Mouse (Mus musculus) forebrain, embryonic 14.5 days (tissue): ENCODE measurements around the gene Rab11b. TPM values are rescaled to one million over a fixed set of nuclear protein-coding genes. Genes with fewer than 3 reads are reported as not detected.
A peak's percentile ranks its signal among the peaks of the same experiment; 100 is the strongest.

Experiments
- ATAC-seq: fragments of 200-750 bp; cut with Nextera tagmentation; 2 replicates; pipeline ENCODE4 v1.8.0; 2017; ENCODE audit warnings: mild to moderate bottlenecking, moderate library complexity
- DNase-seq: peaks from one replicate; pipeline ENCODE4 v3.0.0-alpha.2; 2015; ENCODE audit warnings: low spot score
- H3K27ac ChIP-seq: fragments of 300-500 bp; sonication (generic); 2 replicates; pipeline ENCODE4 v1.5.1; 2014; ENCODE audit warnings: low read depth, mild to moderate bottlenecking, control low read depth, low read length, moderate library complexity
- H3K27me3 ChIP-seq: fragments of 300-500 bp; sonication (generic); replicated peaks from 2 replicates; pipeline ENCODE4 v1.6.1; 2014; ENCODE audit warnings: low read length, control low read depth, mixed read lengths; ENCODE audit not compliant: control insufficient read depth, insufficient read depth
- H3K36me3 ChIP-seq: fragments of 300-500 bp; sonication (generic); 2 replicates; pipeline ENCODE4 v1.6.1; 2014; ENCODE audit warnings: low read length, control low read depth; ENCODE audit not compliant: control insufficient read depth, insufficient read depth
- H3K4me1 ChIP-seq: fragments of 300-500 bp; sonication (generic); 2 replicates; pipeline ENCODE4 v1.6.1; 2014; ENCODE audit warnings: antibody characterized with exemption, low read length, control low read depth; ENCODE audit not compliant: control insufficient read depth, insufficient read depth
- H3K4me2 ChIP-seq: fragments of 300-500 bp; sonication (generic); 2 replicates; pipeline ENCODE4 v1.6.1; 2014; ENCODE audit warnings: mild to moderate bottlenecking, control low read depth, low read length
- H3K4me3 ChIP-seq: fragments of 300-500 bp; sonication (generic); 2 replicates; pipeline ENCODE4 v1.5.1; 2014; ENCODE audit warnings: low read depth, low read length, control low read depth
- H3K9ac ChIP-seq: fragments of 300-500 bp; sonication (generic); 2 replicates; pipeline ENCODE4 v1.6.1; 2014; ENCODE audit warnings: mild to moderate bottlenecking, low read length, control low read depth, moderate library complexity
- H3K9me3 ChIP-seq: fragments of 300-500 bp; sonication (generic); replicated peaks from 2 replicates; pipeline ENCODE4 v1.6.1; 2016; ENCODE audit warnings: low read length, control low read depth, mixed read lengths; ENCODE audit not compliant: control insufficient read depth
- WGBS: fragments of 180-500 bp; shearing (Covaris S2); extraction: QIAGEN DNeasy Blood & Tissue Kit; methylation state at CpG from one replicate; pipeline ENCODE4 v1.1.7; 2014; 5-methylcytosine and 5-hydroxymethylcytosine counted together
- polyA plus RNA-seq: library from polyadenylated mRNA; unstranded; fragments of >200 nt; fragmentation: Nextera tagmentation; extraction: Ambion mirVana; gene quantifications from 2 replicates; pipeline ENCODE4 v1.2.1, GENCODE M21; 2014

Gene Rab11b
- polyA plus RNA-seq, 1 experiment from 2014 or later = 340 TPM

DNA sequence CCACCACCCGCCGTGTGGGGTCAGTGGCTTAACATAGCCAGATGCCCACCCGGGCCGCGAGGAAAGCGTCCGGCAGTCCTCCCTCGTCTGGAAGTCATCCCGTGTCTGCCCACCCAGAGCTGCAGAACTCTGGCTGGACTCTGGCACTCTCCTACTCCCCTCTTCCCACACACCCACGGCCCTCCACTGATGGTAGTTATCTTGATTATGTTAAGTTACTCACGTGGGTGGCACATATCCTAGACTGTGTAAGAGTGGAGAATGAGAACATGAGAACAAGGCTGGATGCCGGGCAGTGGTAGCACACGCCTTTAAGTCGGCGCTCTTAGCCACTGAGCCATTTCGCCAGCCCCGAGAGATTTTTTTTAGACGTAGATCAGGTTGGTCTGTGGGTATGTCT lies 26.0 kb upstream of the Rab11b start:
- Histone ChIP-seq H3K4me2 (no peak overlapping the region), H3K36me3 (no peaks in the 10 kb centered on the region), H3K9me3 (no peaks in the 10 kb centered on the region), H3K27me3 (no peaks in the 10 kb centered on the region), H3K4me3 (no peak overlapping the region), H3K9ac (no peak overlapping the region), H3K27ac (no peak overlapping the region), H3K4me1 (peaks cover under 1% of the 10 kb centered on the region; the same call in 1 of the 2 replicates)
- DNase-seq = no peak
- 87% methylated on average over 18 of the region's 18 CpGs for WGBS
- ATAC-seq = no peak

DNA sequence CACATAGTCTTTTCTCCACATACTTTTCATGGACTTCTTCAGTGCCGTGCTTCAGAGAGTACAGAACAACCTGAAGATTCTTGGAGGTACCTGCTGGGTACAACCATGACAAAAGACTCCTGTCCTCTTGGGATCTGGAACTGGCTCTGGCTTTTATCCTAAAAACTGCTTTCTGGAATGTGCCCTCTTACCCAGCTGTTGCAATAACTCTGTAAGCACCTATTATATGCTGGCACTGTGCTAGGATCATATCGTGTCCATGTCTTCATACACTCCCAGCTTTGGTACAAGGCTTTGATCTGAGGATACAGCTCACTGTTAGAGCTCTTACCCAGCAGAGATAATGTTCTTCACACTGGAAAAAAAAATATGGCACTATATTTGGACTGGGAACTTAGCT lies 24.6 kb upstream of the Rab11b start:
- Histone ChIP-seq H3K4me2 (no peak overlapping the region), H3K27ac (no peak overlapping the region), H3K4me3 (no peak overlapping the region), H3K9me3 (no peaks in the 10 kb centered on the region), H3K4me1 (peaks cover 5% of the 10 kb centered on the region; the same call in 1 of the 2 replicates), H3K36me3 (no peaks in the 10 kb centered on the region), H3K27me3 (no peaks in the 10 kb centered on the region), H3K9ac (no peak overlapping the region)
- no peak for DNase-seq
- WGBS = 92% methylated on average over 2 of the region's 2 CpGs
- no peak for ATAC-seq

DNA sequence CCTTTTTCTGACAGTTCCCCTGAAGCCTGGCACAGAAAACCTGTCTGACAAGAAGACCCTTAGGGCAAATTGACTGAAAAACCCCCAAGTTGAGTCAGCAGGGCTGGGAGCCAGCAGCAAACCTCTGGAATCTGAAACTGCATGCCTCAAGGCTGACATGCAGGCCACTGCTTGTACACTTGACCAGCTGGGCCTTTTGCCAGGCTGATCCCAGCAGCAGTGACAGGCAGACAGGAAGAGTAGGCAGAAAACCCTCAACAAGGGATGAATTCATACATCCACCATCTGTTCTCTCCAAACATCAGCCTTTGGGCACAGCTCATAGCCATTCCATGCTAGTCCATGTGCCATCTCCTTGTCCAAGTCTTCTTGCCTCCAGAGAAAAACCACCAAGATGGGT lies 23.1 kb upstream of the Rab11b start:
- peak; percentile 10 for DNase-seq

DNA sequence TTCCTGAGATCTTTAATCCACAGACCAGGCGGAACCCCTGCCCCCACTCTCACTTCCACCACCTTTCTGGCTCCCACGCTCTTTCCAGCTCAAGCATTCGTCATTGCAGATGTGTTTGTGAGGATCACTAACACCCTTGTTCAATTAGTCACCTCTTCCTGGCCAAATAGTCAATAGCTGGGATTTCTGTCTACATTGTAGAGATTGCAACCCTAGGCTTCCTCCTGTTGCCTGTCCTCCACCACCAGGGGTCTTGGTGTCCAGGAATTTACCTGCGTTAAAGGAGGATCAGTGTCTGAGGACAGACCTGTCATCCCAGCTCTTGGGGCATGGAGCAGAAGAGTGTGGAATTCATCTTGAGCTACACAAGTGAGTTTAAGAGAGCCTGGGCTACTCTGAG lies 21.7 kb upstream of the Rab11b start:
- Histone ChIP-seq H3K36me3 (no peaks in the 10 kb centered on the region), H3K4me1 (peaks cover 12% of the 10 kb centered on the region; the same call in 1 of the 2 replicates), H3K9ac (peak overlapping the region; percentile 64), H3K9me3 (no peaks in the 10 kb centered on the region), H3K4me2 (peak overlapping the region; percentile 90), H3K27me3 (no peaks in the 10 kb centered on the region), H3K27ac (no peak overlapping the region), H3K4me3 (peak overlapping the region; percentile 39; the same call in 1 of the 2 replicates)
- ATAC-seq (no peak), DNase-seq (no peak)
- WGBS = 42% methylated on average over 4 of the region's 4 CpGs

More for the DNA sequence above, 23.1 kb upstream of the Rab11b start:
- Histone ChIP-seq H3K36me3 (no peaks in the 10 kb centered on the region), H3K27ac (no peak overlapping the region), H3K4me1 (peaks cover 12% of the 10 kb centered on the region; the same call in 1 of the 2 replicates), H3K9me3 (no peaks in the 10 kb centered on the region), H3K4me3 (no peak overlapping the region), H3K4me2 (no peak overlapping the region), H3K9ac (no peak overlapping the region), H3K27me3 (no peaks in the 10 kb centered on the region)
- no peak for ATAC-seq

DNA sequence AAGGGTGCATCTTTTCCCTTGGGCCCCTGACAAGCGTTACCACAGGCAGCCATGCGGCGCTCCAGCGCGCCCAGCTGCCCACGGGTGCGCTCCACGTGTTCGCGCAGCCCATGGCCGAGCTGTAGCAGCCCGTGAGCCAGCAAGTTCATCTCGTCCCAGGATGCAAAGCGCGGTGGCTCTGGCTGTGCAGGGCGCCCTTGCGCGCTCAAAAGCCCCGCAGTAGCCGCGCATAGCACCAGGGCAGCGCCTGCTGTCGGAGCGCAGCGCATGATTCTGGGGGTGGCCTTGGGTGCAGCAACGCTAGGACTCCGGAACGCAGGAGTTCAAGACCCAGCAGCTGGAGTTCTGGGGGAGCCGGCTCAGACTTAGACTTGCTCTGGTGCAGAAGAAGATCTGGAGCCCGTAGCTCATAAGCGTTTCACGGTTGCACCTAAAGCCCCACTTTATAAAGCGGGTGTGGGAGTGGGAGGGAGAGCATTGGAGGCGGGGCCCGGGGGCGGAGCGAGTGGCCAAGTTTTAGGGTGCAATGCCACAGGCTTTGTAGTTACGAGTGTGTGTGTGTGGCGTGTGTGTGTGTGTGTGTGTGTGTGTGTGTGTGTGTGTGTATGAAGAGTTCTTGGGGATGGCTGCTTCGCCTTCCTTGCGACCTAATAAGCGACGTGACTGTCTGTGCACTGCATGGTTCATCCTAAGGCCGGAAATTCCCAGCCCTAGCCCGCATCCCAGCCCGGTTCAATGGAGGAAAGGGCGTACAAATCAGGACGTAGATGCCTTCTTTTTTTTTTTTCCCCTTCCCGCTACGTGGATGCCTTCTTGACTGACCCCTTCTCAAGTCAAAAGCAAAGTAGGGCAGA lies 21.0 kb upstream of the Rab11b start, which contains the start of gene Angptl4:
Gene Angptl4, minus strand, starts transcription at position 707 of the 854 bp plus-strand sequence.
- H3K9ac ChIP-seq = peak within 1 kb of the TSS; percentile 64
- WGBS = under 1% methylated on average over 50 of the region's 50 CpGs

DNA sequence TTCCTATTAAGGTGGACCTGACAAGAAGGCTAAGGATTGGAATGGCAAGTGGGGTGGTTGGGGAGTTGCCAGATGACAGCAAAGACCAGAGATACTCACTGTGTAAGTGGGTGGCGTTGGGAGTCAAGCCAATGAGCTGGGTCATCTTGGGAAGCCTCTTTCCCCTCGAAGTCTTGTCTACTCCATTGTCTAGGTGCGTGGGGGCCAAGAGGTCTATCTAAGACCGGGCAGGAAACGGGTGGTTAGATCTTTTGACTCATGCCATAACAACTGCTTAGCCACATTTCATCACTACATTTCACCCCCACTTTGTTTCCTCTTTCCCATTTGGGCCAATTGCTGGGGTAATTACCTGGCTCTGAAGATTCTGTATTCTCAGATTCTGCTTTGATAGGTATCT lies 20.1 kb upstream of the Rab11b start:
- Histone ChIP-seq H3K4me2 (peak overlapping the region; percentile 90; the same call in 1 of the 2 replicates), H3K9me3 (no peaks in the 10 kb centered on the region), H3K36me3 (no peaks in the 10 kb centered on the region), H3K27me3 (no peaks in the 10 kb centered on the region), H3K4me3 (peak overlapping the region; percentile 39; the same call in 1 of the 2 replicates), H3K27ac (no peak overlapping the region), H3K9ac (no peak overlapping the region), H3K4me1 (peaks cover 12% of the 10 kb centered on the region; the same call in 1 of the 2 replicates)
- DNase-seq (no peak), ATAC-seq (no peak)
- 87% methylated on average over 5 of the region's 5 CpGs for WGBS

More for the DNA sequence above, 21.0 kb upstream of the Rab11b start, which contains the start of gene Angptl4:
- no peak within 1 kb of the TSS; the same call in 1 of the 2 replicates for H3K27ac ChIP-seq
- H3K36me3 ChIP-seq = no peaks in the 10 kb centered on the region
- peak within 1 kb of the TSS; percentile 90 for H3K4me2 ChIP-seq
- ATAC-seq (peak; percentile 78), DNase-seq (peak; percentile 61)
- peaks cover 12% of the 10 kb centered on the region; the same call in 1 of the 2 replicates for H3K4me1 ChIP-seq
- H3K27me3 ChIP-seq = no peaks in the 10 kb centered on the region
- H3K4me3 ChIP-seq = peak within 1 kb of the TSS; percentile 39
- H3K9me3 ChIP-seq = no peaks in the 10 kb centered on the region

DNA sequence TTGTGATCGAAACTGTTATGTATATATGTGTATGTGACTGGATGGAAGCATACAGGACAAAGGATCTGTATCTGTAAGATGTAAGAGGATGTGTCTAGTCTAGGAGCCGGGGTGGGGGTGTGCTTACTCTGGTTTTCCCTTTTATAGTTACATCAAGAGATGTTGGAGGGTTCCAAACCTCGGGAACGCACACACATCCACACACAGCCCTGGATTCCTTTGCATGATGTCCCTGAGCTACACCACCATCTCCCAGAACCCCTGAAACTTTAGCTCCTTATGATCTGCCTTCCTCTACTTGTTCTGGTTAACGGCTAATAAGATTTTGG lies 19.6 kb upstream of the Rab11b start:
- Histone ChIP-seq H3K4me1 (peaks cover 12% of the 10 kb centered on the region; the same call in 1 of the 2 replicates), H3K9me3 (no peaks in the 10 kb centered on the region), H3K27me3 (no peaks in the 10 kb centered on the region), H3K36me3 (no peaks in the 10 kb centered on the region), H3K4me2 (no peak overlapping the region; the same call in 1 of the 2 replicates), H3K4me3 (no peak overlapping the region), H3K9ac (no peak overlapping the region), H3K27ac (no peak overlapping the region)
- 94% methylated on average over 5 of the region's 5 CpGs for WGBS
- ATAC-seq (no peak), DNase-seq (no peak)

DNA sequence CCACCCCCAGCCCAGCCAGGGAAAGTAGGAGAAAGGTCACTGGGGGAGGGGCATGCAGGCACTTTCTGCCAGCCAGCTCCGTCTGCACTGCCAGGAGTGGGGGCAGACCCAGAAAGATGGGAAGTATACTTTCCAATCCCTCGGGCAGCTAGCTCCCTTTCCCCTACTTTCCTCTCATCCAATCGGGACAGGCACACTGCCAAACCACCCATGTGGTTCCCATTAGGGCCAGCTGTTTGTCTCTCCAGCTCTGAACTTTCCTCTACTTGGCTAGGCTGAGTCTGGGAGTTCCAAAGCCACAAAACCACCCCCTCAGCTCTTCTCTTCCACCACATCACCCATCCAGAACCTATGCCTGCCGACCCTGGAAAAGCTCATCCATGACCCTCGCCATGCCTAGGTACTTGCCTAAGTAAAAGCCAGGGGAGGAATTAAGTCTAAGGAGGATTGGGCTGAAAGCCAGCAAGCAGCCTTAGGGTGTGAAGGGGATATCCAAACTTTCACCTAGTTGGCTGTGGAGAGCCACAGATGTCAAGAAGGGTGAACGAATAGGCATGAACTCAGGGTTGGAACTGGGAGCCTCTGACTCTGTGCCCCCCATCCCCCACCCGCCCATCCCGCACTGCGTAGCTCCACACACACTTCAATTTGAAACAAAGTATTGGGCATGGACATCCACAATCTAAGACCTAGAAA lies 19.1 kb upstream of the Rab11b start:
- Histone ChIP-seq H3K9ac (no peak overlapping the region), H3K4me2 (peak overlapping the region; percentile 12; the same call in 1 of the 2 replicates), H3K4me1 (peaks cover 12% of the 10 kb centered on the region; the same call in 1 of the 2 replicates), H3K9me3 (no peaks in the 10 kb centered on the region), H3K27ac (peak overlapping the region; percentile 35; the same call in 1 of the 2 replicates), H3K36me3 (no peaks in the 10 kb centered on the region), H3K27me3 (no peaks in the 10 kb centered on the region), H3K4me3 (no peak overlapping the region)
- peak; percentile 72 for ATAC-seq
- DNase-seq = peak; percentile 88
- WGBS = 55% methylated on average over 9 of the region's 9 CpGs
